ENCODE assay signal across 8 mouse cellular contexts in genomic region chr8:71700493-71701269, GRCm38 (mm10). TPM values are rescaled to one million over a fixed set of nuclear protein-coding genes. Genes with fewer than 3 reads are reported as not detected.
A peak's percentile ranks its signal among the peaks of the same experiment; 100 is the strongest.
DNase-seq lines count a peak whose midpoint lies in the region; ATAC-seq and TF ChIP-seq lines count a peak whose summit lies in the region.

No protein-coding gene starts in this region.

- 7% methylated on average over 29 of the region's 29 CpGs for WGBS in embryonic facial prominence, embryonic 15.5 days
- 4% methylated on average over 29 of the region's 29 CpGs for WGBS in lung, embryonic 15.5 days
- WGBS in stomach, postnatal 0 days, result 6% methylated on average over 29 of the region's 29 CpGs

- H3K36me3 ChIP-seq in embryonic facial prominence, embryonic 15.5 days, result no peaks in the 10 kb centered on the region
- H3K36me3 ChIP-seq in lung, embryonic 15.5 days, result no peaks in the 10 kb centered on the region
- no peaks in the 10 kb centered on the region for H3K36me3 ChIP-seq in stomach, postnatal 0 days (ENCODE audit: control insufficient read depth, insufficient read depth, low read length)

- TF ChIP-seq EP300 in stomach, postnatal 0 days (optimal IDR thresholded peaks at IDR 0.05), result no peak

- H3K4me2 ChIP-seq in embryonic facial prominence, embryonic 15.5 days (replicated peaks), result peak overlapping the region; percentile 40
- H3K4me2 ChIP-seq in lung, embryonic 15.5 days, result peak overlapping the region; percentile 59
- H3K4me2 ChIP-seq in stomach, postnatal 0 days (replicated peaks; ENCODE audit: low read depth), result peak overlapping the region; percentile 58

- ATAC-seq in embryonic facial prominence, embryonic 15.5 days (ENCODE audit: insufficient number of reproducible peaks, low FRiP score, low TSS enrichment, low read depth), result no peak
- ATAC-seq in lung, embryonic 15.5 days (ENCODE audit: borderline replicate concordance, extremely low read depth, low FRiP score, low TSS enrichment), result peak; percentile 20; the same call in 1 of the 2 replicates
- ATAC-seq in stomach, postnatal 0 days (ENCODE audit: low FRiP score, low TSS enrichment), result peak; percentile 53

- H3K4me3 ChIP-seq in embryonic facial prominence, embryonic 15.5 days (replicated peaks), result peak overlapping the region; percentile 27
- peak overlapping the region; percentile 31 for H3K4me3 ChIP-seq in lung, embryonic 15.5 days
- peak overlapping the region; percentile 45 for H3K4me3 ChIP-seq in stomach, postnatal 0 days (ENCODE audit: low read depth, low read length)

- no peaks in the 10 kb centered on the region for H3K9me3 ChIP-seq in embryonic facial prominence, embryonic 15.5 days (replicated peaks)
- no peaks in the 10 kb centered on the region for H3K9me3 ChIP-seq in lung, embryonic 15.5 days
- H3K9me3 ChIP-seq in stomach, postnatal 0 days (ENCODE audit: control insufficient read depth, low read length), result no peaks in the 10 kb centered on the region

- DNase-seq in adrenal gland, adult 2 months, result peak; percentile 14
- no peak for DNase-seq in adrenal gland, postnatal 4 days (ENCODE audit: low spot score in 2 of 2)
- DNase-seq in induced T-regulatory cell, adult 2 months (ENCODE audit: low read depth), result peak; percentile 49
- DNase-seq in stomach, postnatal 0 days (ENCODE audit: low spot score), result peak; percentile 66
- DNase-seq in spleen, adult 18-20 months, result no peak
- no peak for DNase-seq in ovary, adult 18-20 months (ENCODE audit: low spot score)

- TF ChIP-seq CTCF in stomach, postnatal 0 days (IDR thresholded peaks at IDR 0.05; ENCODE audit: low read depth), result no peak

- H3K4me1 ChIP-seq in embryonic facial prominence, embryonic 15.5 days, result peaks cover 8% of the 10 kb centered on the region
- H3K4me1 ChIP-seq in lung, embryonic 15.5 days, result peaks cover 7% of the 10 kb centered on the region
- H3K4me1 ChIP-seq in stomach, postnatal 0 days (replicated peaks; ENCODE audit: control insufficient read depth, insufficient read depth), result no peaks in the 10 kb centered on the region; the same call in 1 of the 2 replicates

- H3K27ac ChIP-seq in embryonic facial prominence, embryonic 15.5 days (replicated peaks), result no peak overlapping the region
- H3K27ac ChIP-seq in lung, embryonic 15.5 days, result no peak overlapping the region
- peak overlapping the region; percentile 79 for H3K27ac ChIP-seq in stomach, postnatal 0 days (replicated peaks)

- peaks cover 76% of the 10 kb centered on the region for H3K27me3 ChIP-seq in embryonic facial prominence, embryonic 15.5 days
- H3K27me3 ChIP-seq in lung, embryonic 15.5 days, result peaks cover 66% of the 10 kb centered on the region
- H3K27me3 ChIP-seq in stomach, postnatal 0 days (ENCODE audit: control insufficient read depth, insufficient read depth, low read length), result no peaks in the 10 kb centered on the region

- H3K9ac ChIP-seq in embryonic facial prominence, embryonic 15.5 days, result no peak overlapping the region
- H3K9ac ChIP-seq in lung, embryonic 15.5 days, result no peak overlapping the region
- peak overlapping the region; percentile 61 for H3K9ac ChIP-seq in stomach, postnatal 0 days (ENCODE audit: low read length)

RNA-seq across cellular contexts. Expression of gene B3gnt3, which starts 0.9 kb away (rescaled TPM):
- 1 to 10 TPM; 4.4 to 5.7 TPM for total RNA-seq in adrenal gland, adult 2 months (2021)
- 14.4 and 17.5 TPM in 2 replicates for polyA plus RNA-seq in adrenal gland, adult 2 months (2012; rRNA removed)
- 1 to 10 TPM; 4.4 to 5.0 TPM for total RNA-seq in adrenal gland, postnatal 4 days (2021)
- polyA plus RNA-seq in embryonic facial prominence, embryonic 15.5 days (2015; fragmentation: Nextera tagmentation; extraction: Ambion mirVana), result 1.1 and 1.4 TPM in 2 replicates
- 3.3 and 3.6 TPM in 2 replicates for polyA plus RNA-seq in lung, embryonic 15.5 days (2015; fragmentation: Nextera tagmentation; extraction: Ambion mirVana)
- 35.9 and 36.9 TPM in 2 replicates for polyA plus RNA-seq in stomach, postnatal 0 days (2015; fragmentation: Nextera tagmentation; extraction: Ambion mirVana)

RNA-seq across cellular contexts. Expression of gene Insl3, which starts 11.7 kb away (rescaled TPM):
- 1 to 10 TPM; 7.1 to 7.5 TPM for total RNA-seq in adrenal gland, adult 2 months (2021)
- polyA plus RNA-seq in adrenal gland, adult 2 months (2012; rRNA removed), result 39.2 and 39.3 TPM in 2 replicates
- total RNA-seq in adrenal gland, postnatal 4 days (2021), result 1 to 10 TPM; 6.8 to 8.5 TPM
- polyA plus RNA-seq in embryonic facial prominence, embryonic 15.5 days (2015; fragmentation: Nextera tagmentation; extraction: Ambion mirVana), result 1.1 TPM in 2 replicates
- polyA plus RNA-seq in lung, embryonic 15.5 days (2015; fragmentation: Nextera tagmentation; extraction: Ambion mirVana), result 0.63 and 1.3 TPM in 2 replicates
- 1.9 and 2.6 TPM in 2 replicates for polyA plus RNA-seq in stomach, postnatal 0 days (2015; fragmentation: Nextera tagmentation; extraction: Ambion mirVana)

RNA-seq across cellular contexts. Expression of gene Jak3, which starts 24.6 kb away (rescaled TPM):
- total RNA-seq in adrenal gland, adult 2 months (2021), result 10 to 100 TPM in 1 of 2 experiments, 1 to 10 TPM in 1; 9.4 to 19.0 TPM
- polyA plus RNA-seq in adrenal gland, adult 2 months (2012; rRNA removed), result 32.3 and 44.2 TPM in 2 replicates
- 10 to 100 TPM; 17.7 to 19.3 TPM for total RNA-seq in adrenal gland, postnatal 4 days (2021)
- polyA plus RNA-seq in embryonic facial prominence, embryonic 15.5 days (2015; fragmentation: Nextera tagmentation; extraction: Ambion mirVana), result 5.3 and 6.3 TPM in 2 replicates
- polyA plus RNA-seq in lung, embryonic 15.5 days (2015; fragmentation: Nextera tagmentation; extraction: Ambion mirVana), result 9.9 TPM in 2 replicates
- polyA plus RNA-seq in stomach, postnatal 0 days (2015; fragmentation: Nextera tagmentation; extraction: Ambion mirVana), result 4.6 and 5.4 TPM in 2 replicates

RNA-seq across cellular contexts. Expression of gene Fcho1, which starts 24.8 kb away (rescaled TPM):
- total RNA-seq in adrenal gland, adult 2 months (2021), result 1 to 10 TPM; 1.8 to 2.7 TPM
- polyA plus RNA-seq in adrenal gland, adult 2 months (2012; rRNA removed), result 8.2 and 10.6 TPM in 2 replicates
- 1 to 10 TPM; 8.4 to 9.8 TPM for total RNA-seq in adrenal gland, postnatal 4 days (2021)
- 8.1 and 9.8 TPM in 2 replicates for polyA plus RNA-seq in embryonic facial prominence, embryonic 15.5 days (2015; fragmentation: Nextera tagmentation; extraction: Ambion mirVana)
- 4.8 and 7.6 TPM in 2 replicates for polyA plus RNA-seq in lung, embryonic 15.5 days (2015; fragmentation: Nextera tagmentation; extraction: Ambion mirVana)
- 4.8 and 5.9 TPM in 2 replicates for polyA plus RNA-seq in stomach, postnatal 0 days (2015; fragmentation: Nextera tagmentation; extraction: Ambion mirVana)

RNA-seq across cellular contexts. Expression of gene Unc13a, which starts 29.1 kb away (rescaled TPM):
- total RNA-seq in adrenal gland, adult 2 months (2021), result 10 to 100 TPM in 1 of 2 experiments, 1 to 10 TPM in 1; 6.0 to 10.5 TPM
- 4.4 and 6.3 TPM in 2 replicates for polyA plus RNA-seq in adrenal gland, adult 2 months (2012; rRNA removed)
- total RNA-seq in adrenal gland, postnatal 4 days (2021), result 10 to 100 TPM; 11.7 to 12.9 TPM
- 1.2 and 2.0 TPM in 2 replicates for polyA plus RNA-seq in embryonic facial prominence, embryonic 15.5 days (2015; fragmentation: Nextera tagmentation; extraction: Ambion mirVana)
- polyA plus RNA-seq in lung, embryonic 15.5 days (2015; fragmentation: Nextera tagmentation; extraction: Ambion mirVana), result 0.66 and 0.81 TPM in 2 replicates
- 0.46 and 0.52 TPM in 2 replicates for polyA plus RNA-seq in stomach, postnatal 0 days (2015; fragmentation: Nextera tagmentation; extraction: Ambion mirVana)

Comparison
In these comparisons a context has a peak if more than half of its experiments do, and no peak if none do; other contexts are left out.
1. DNase-seq: peak in adrenal gland, adult 2 months (single experiment), induced T-regulatory cell, adult 2 months (single experiment) and stomach, postnatal 0 days (single experiment); none in adrenal gland, postnatal 4 days (0 of 2), spleen, adult 18-20 months (0 of 2) and ovary, adult 18-20 months (single experiment).
2. RNA of gene Insl3, which starts 11.7 kb away (polyA plus RNA-seq): 39.2 to 39.3 TPM in adrenal gland, adult 2 months; 1.9 to 2.6 TPM in stomach, postnatal 0 days, 0.63 to 1.3 TPM in lung, embryonic 15.5 days and 1.1 TPM in embryonic facial prominence, embryonic 15.5 days; every median in the first group is over 10 times any median in the second.
3. Peak in every context shown above with its lines, with median percentiles within 50 percentile points of each other: H3K4me2 ChIP-seq and H3K4me3 ChIP-seq.